Mouse (Mus musculus) kidney, embryonic 15.5 days (tissue): Measurements from ENCODE around the gene Cyb5d1. TPM values are rescaled to one million over a fixed set of nuclear protein-coding genes. Genes with fewer than 3 reads are reported as not detected.
"Not testable (repeated sequence)": the region's sequence is repeated elsewhere in the genome, so short reads cannot be mapped to it uniquely, and the experiment has no call there.

Experiments
- ATAC-seq: fragments of 200-750 bp; cut with Nextera tagmentation; replicated peaks from 2 replicates; pipeline ENCODE4 v1.8.0; 2017; ENCODE audit warnings: moderate TSS enrichment; ENCODE audit not compliant: low FRiP score
- H3K27ac ChIP-seq: fragments of 300-500 bp; sonication (generic); 2 replicates; pipeline ENCODE4 v1.5.1; 2015; ENCODE audit warnings: mild to moderate bottlenecking, inconsistent platforms
- H3K27me3 ChIP-seq: fragments of 300-500 bp; sonication (generic); 2 replicates; pipeline ENCODE4 v1.6.1; 2015; ENCODE audit warnings: inconsistent platforms
- H3K36me3 ChIP-seq: fragments of 300-500 bp; sonication (generic); 2 replicates; pipeline ENCODE4 v1.6.1; 2015; ENCODE audit warnings: inconsistent platforms
- H3K4me1 ChIP-seq: fragments of 300-500 bp; sonication (generic); 2 replicates; pipeline ENCODE4 v1.6.1; 2015; ENCODE audit warnings: inconsistent platforms
- H3K4me2 ChIP-seq: fragments of 300-500 bp; sonication (generic); 2 replicates; pipeline ENCODE4 v1.6.1; 2015; ENCODE audit warnings: moderate library complexity, mild to moderate bottlenecking, inconsistent platforms
- H3K4me3 ChIP-seq: fragments of 300-500 bp; sonication (generic); replicated peaks from 2 replicates; pipeline ENCODE4 v1.5.1; 2015; ENCODE audit warnings: mild to moderate bottlenecking, inconsistent platforms
- H3K9ac ChIP-seq: fragments of 300-500 bp; sonication (generic); 2 replicates; pipeline ENCODE4 v1.6.1; 2015; ENCODE audit warnings: mild to moderate bottlenecking, inconsistent platforms
- H3K9me3 ChIP-seq: fragments of 300-500 bp; sonication (generic); replicated peaks from 2 replicates; pipeline ENCODE4 v1.6.1; 2016; ENCODE audit warnings: inconsistent platforms
- WGBS: fragments of 180-500 bp; shearing (Covaris S2); methylation state at CpG from one replicate; pipeline ENCODE4 v1.1.7; 2015; ENCODE audit warnings: mixed read lengths; 5-methylcytosine and 5-hydroxymethylcytosine counted together
- polyA plus RNA-seq: library from polyadenylated mRNA; unstranded; fragments of >200 nt; fragmentation: Nextera tagmentation; extraction: Ambion mirVana; gene quantifications from 2 replicates; pipeline ENCODE4 v1.2.1, GENCODE M21; 2015

Gene Cyb5d1
- polyA plus RNA-seq, result 30.2 and 30.5 TPM in 2 replicates

DNA sequence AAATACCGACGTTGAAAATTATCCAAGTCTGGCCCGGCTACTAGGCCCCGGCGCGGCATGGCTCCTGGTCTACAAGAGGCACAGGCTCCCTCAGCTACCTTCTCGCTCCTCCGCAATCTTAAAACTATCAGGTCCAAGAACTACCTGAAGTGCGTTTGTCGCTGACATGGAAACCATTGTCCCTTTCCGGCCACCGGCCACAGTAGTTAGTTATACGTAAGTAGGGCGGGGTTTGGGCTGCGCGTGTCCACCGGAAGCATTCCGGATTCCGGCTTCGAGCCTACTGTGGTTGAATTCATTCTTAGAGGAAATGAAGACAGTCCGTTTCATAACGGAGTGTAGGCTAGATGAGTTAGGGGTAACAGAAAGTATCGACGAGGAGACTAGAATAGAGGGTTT lies at the start of gene Cyb5d1, which contains the start of gene Naa38:
Gene Cyb5d1, minus strand, starts transcription at position 397 of the 399 bp plus-strand sequence.
Gene Naa38, plus strand, starts transcription at position 253 of the 399 bp plus-strand sequence.
- Histone ChIP-seq H3K9ac (peak within 1 kb of the TSS; percentile 91), H3K4me3 (peak within 1 kb of the TSS; percentile 78), H3K36me3 (peaks cover 21% of the 10 kb centered on the region), H3K4me2 (peak within 1 kb of the TSS; percentile 84), H3K27ac (peak within 1 kb of the TSS; percentile 99), H3K4me1 (peaks cover 46% of the 10 kb centered on the region)
- H3K27me3 ChIP-seq, H3K9me3 ChIP-seq: not testable (repeated sequence)
- WGBS, result under 1% methylated on average over 24 of the region's 24 CpGs
- ATAC-seq, result peak; percentile 78

DNA sequence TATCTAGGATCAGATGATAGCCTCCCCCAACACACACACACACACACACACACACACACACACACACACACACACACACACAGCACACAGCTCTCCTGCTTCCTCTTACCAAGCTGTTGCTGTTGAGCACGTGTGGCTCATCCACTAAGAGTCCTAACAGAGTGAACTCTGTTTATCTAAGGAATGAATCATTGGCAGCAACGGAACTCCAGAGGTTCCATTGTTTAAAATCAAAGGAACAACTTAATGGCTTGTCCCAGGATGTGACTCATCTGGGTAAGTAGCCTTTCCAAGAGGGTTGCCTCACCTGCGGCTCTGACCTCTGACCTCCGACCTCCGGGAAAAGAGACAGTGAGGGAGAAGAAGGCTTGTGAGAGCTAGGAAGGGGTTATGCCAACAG lies 47.9 kb upstream of the Cyb5d1 start:
- Histone ChIP-seq H3K36me3 (no peaks in the 10 kb centered on the region), H3K9ac (no peak overlapping the region), H3K9me3 (no peaks in the 10 kb centered on the region), H3K27ac (no peak overlapping the region), H3K4me1 (0 out of 2 replicates have a peak, but pooled peaks cover 6% of the 10 kb centered on the region), H3K4me2 (no peak overlapping the region), H3K27me3 (no peaks in the 10 kb centered on the region), H3K4me3 (no peak overlapping the region)
- 21% methylated on average over 5 of the region's 5 CpGs for WGBS
- ATAC-seq, result no peak

DNA sequence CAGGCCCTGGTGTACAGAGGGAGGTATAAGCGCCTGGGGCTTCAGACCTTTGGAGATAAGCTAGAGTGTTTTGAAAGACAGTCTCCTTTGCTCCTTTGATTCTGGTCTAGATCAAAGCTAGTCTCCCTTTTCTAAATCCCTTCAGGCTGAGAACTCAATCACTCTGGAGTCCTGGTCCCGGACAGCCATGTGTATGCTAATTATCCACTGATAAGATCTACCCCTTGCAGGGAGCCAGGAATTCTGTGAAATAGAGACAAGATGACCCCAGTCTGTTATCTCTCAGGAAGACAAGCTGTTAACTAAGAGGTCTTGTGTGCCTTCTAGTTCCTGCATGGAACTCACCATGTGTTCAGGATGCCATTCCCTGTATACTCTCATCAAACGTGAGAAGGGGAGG lies 41.9 kb upstream of the Cyb5d1 start:
- 48% methylated on average over 3 of the region's 3 CpGs for WGBS
- no peak for ATAC-seq
- H3K9ac ChIP-seq, result no peak overlapping the region
- H3K4me3 ChIP-seq, result no peak overlapping the region
- no peaks in the 10 kb centered on the region for H3K36me3 ChIP-seq
- no peak overlapping the region for H3K27ac ChIP-seq
- H3K27me3 ChIP-seq, result no peaks in the 10 kb centered on the region
- H3K4me2 ChIP-seq, result no peak overlapping the region
- peaks cover 4% of the 10 kb centered on the region for H3K4me1 ChIP-seq
- no peaks in the 10 kb centered on the region for H3K9me3 ChIP-seq

DNA sequence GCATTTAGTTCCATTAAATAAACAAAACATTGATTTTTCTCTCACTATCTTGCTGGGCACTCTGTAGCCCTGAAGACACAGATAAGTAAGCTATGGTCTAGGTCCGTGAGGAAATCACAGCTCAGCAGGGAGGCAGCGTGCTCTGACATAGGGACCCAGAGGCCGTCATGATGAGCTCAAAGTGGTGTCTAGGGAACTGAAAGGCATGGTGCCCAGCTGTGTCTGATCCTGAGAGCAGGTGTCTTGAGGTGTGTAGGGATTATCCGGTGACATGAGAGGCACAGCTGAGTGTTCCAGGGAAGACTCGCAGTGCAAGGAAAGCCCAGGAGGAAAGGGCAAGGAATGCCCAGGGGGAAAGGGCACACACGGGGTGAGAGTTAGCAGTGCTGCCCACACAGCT lies 37.8 kb upstream of the Cyb5d1 start:
- H3K9ac ChIP-seq, result no peak overlapping the region
- no peak for ATAC-seq
- H3K4me2 ChIP-seq, result no peak overlapping the region
- H3K27ac ChIP-seq, result no peak overlapping the region
- no peak overlapping the region for H3K4me3 ChIP-seq
- 72% methylated on average over 6 of the region's 6 CpGs for WGBS
- no peaks in the 10 kb centered on the region for H3K36me3 ChIP-seq
- H3K4me1 ChIP-seq, result peaks cover 22% of the 10 kb centered on the region
- no peaks in the 10 kb centered on the region for H3K9me3 ChIP-seq
- no peaks in the 10 kb centered on the region for H3K27me3 ChIP-seq

DNA sequence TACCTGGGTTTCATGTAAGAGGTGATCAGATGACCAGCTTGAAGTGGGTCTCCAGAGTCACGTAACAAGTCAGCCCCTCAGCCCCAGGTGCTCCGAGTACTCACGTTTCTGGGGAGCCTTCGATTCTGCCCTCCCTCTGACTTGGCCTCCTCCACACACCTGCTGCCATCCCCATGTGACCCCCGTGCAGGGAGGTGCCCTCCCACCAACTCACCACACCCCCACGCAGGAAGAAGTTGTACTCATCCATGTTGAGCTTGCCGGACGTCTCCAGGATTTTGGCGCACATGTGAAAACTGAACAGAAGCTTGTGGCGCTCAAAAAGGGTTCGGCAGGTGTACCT lies 37.2 kb upstream of the Cyb5d1 start:
- no peaks in the 10 kb centered on the region for H3K9me3 ChIP-seq
- H3K27me3 ChIP-seq, result no peaks in the 10 kb centered on the region
- H3K27ac ChIP-seq, result no peak overlapping the region
- no peak overlapping the region for H3K4me3 ChIP-seq
- WGBS, result 58% methylated on average over 11 of the region's 11 CpGs
- ATAC-seq, result no peak
- no peaks in the 10 kb centered on the region for H3K36me3 ChIP-seq
- no peak overlapping the region for H3K4me2 ChIP-seq
- H3K9ac ChIP-seq, result no peak overlapping the region
- peaks cover 22% of the 10 kb centered on the region for H3K4me1 ChIP-seq

DNA sequence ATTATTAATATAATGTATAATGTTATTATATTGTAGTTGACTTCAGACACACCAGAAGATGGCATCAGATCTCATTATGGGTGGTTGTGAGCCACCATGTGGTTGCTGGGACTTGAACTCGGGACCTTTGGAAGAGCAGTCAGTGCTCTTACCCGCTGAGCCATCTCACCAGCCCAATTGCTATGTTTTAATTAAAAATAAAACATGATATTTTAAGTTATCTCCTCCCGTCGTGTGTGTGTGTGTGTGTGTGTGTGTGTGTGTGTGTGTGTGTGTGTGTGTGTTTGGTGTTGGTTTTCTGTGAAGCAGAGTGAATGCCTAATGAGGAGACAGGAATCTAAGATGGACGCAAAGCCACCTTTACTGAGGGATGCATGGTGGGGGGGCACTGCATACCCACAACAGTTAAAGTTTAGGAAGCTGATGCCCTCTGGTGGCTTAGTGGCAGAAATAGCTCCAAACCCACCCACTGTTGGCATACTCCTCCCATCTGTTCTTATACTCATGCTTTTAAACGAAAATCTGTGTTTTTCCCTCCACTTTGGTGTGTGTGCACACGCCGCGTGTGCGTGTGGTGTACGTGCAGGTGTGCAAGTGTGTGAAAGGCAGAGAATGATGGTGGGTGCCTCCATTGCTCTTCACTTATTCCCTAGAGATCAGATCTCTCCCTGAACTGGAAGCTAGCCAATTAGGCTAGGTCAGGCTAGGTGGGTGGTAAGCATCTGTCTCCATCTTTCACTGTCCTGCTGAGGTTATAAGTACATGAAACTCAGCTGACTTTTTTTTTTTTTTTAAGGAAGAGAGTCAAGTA lies 36.6 kb upstream of the Cyb5d1 start:
- peak; percentile 81 for ATAC-seq
- peak overlapping the region; percentile 32; the same call in 1 of the 2 replicates for H3K4me2 ChIP-seq
- no peaks in the 10 kb centered on the region for H3K36me3 ChIP-seq
- 28% methylated on average over 11 of the region's 11 CpGs for WGBS
- no peaks in the 10 kb centered on the region for H3K27me3 ChIP-seq
- no peak overlapping the region for H3K9ac ChIP-seq
- H3K4me1 ChIP-seq, result peaks cover 22% of the 10 kb centered on the region
- no peaks in the 10 kb centered on the region for H3K9me3 ChIP-seq
- no peak overlapping the region for H3K27ac ChIP-seq
- no peak overlapping the region for H3K4me3 ChIP-seq

DNA sequence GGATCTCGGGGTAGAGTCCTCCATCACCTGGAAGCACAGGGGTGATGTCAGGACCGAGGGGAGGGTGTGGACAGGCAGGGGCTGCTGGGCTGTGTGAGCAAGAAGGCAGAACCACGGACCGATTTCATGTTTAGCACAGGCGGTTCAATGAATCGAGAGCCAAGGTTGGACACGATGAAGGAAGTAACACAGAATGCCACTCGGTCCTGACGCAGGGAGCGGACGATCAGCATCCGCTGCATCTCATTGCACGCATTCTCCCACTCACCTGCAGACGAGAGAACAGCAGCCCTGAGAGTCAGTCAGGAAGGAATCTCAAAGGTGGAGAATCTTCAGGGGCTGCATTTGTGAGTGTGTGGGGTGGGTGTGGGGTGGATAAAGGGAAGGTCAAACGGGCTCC lies 35.2 kb upstream of the Cyb5d1 start:
- no peak overlapping the region for H3K9ac ChIP-seq
- no peak overlapping the region for H3K4me2 ChIP-seq
- no peak overlapping the region for H3K27ac ChIP-seq
- H3K36me3 ChIP-seq, result no peaks in the 10 kb centered on the region
- no peak for ATAC-seq
- H3K4me1 ChIP-seq, result peaks cover 22% of the 10 kb centered on the region
- no peaks in the 10 kb centered on the region for H3K27me3 ChIP-seq
- H3K9me3 ChIP-seq, result no peaks in the 10 kb centered on the region
- WGBS, result 86% methylated on average over 15 of the region's 15 CpGs
- no peak overlapping the region for H3K4me3 ChIP-seq

DNA sequence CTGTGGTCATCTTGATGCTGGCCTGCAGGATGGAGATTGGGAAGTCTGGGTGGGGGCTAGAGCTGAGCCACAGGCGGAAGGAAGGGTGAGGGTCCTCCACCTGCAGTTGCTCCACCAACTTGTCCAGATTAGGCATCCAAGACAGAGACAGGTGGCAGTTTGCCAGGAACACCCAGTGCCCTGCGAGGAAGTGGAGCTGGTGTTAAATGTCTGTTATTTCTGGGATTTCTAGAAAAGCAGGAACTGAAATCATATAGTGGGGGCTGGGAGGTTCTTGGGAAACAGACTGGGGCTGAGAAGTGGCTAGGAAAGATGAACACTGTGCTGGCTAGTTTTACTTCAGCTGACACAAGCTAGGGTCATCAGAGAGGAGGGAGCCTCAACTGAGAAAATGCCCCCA lies 33.9 kb upstream of the Cyb5d1 start:
- Histone ChIP-seq H3K27ac (0 out of 2 replicates have a peak overlapping the region, but pooled peaks have one; percentile 27), H3K27me3 (no peaks in the 10 kb centered on the region), H3K4me3 (no peak overlapping the region), H3K4me1 (peaks cover 22% of the 10 kb centered on the region), H3K9me3 (no peaks in the 10 kb centered on the region), H3K36me3 (no peaks in the 10 kb centered on the region), H3K4me2 (no peak overlapping the region), H3K9ac (no peak overlapping the region)
- no peak for ATAC-seq
- WGBS, result 29% methylated on average over 2 of the region's 2 CpGs

DNA sequence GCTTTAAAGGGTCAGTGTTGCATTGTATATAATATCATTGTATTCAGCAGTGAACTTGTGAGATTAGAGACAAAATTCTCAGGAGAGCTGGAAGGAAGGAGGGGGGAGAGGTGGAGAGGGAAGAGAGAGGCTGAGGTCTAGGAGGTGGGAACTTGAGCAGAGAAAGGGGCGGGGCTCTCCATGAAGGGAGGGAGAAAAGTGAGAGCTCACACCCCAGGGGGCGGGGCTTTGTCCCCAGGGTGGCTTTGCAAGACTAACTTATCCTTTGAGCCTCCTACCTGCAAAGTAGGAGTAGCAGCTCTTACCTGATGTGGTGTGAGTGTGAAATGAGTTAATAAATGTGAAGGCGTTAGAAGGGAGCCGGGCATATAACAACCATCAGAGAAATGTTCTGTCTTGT lies 33.3 kb upstream of the Cyb5d1 start:
- WGBS, result 18% methylated on average over 4 of the region's 4 CpGs
- H3K27ac ChIP-seq, result 0 out of 2 replicates have a peak overlapping the region, but pooled peaks have one; percentile 27

DNA sequence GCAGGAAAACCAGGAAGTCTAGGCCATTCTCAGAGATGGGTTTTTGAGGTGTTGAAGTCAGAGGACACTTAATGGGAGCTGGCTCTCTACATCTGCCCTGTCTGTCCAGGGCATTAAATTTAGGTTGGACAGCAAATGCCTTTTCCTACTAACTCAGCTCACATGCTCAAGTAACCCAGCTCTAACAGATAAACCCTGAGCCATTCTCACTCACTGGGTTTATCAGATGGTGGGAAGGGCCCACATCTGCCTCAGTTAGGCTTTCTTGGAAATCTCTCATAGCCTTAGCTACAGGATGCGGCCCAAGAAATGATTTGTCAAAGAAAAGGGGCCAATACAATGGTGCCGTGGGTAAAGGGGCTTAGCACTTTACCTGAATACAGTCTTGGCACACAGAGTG lies 30.8 kb upstream of the Cyb5d1 start:
- H3K27me3 ChIP-seq, result peaks cover 22% of the 10 kb centered on the region
- H3K27ac ChIP-seq, result no peak overlapping the region
- H3K4me2 ChIP-seq, result no peak overlapping the region
- H3K4me3 ChIP-seq, result no peak overlapping the region
- no peak for ATAC-seq
- H3K9me3 ChIP-seq, result no peaks in the 10 kb centered on the region
- peaks cover 19% of the 10 kb centered on the region for H3K4me1 ChIP-seq
- H3K9ac ChIP-seq, result no peak overlapping the region
- WGBS, result 87% methylated on average over 2 of the region's 2 CpGs
- no peaks in the 10 kb centered on the region for H3K36me3 ChIP-seq

More for the DNA sequence above, 33.3 kb upstream of the Cyb5d1 start:
- no peak overlapping the region for H3K4me2 ChIP-seq
- H3K27me3 ChIP-seq, result no peaks in the 10 kb centered on the region; the same call in 1 of the 2 replicates
- no peak for ATAC-seq
- no peak overlapping the region for H3K4me3 ChIP-seq
- peaks cover 22% of the 10 kb centered on the region for H3K4me1 ChIP-seq
- H3K9ac ChIP-seq, result no peak overlapping the region
- H3K36me3 ChIP-seq, result no peaks in the 10 kb centered on the region
- H3K9me3 ChIP-seq, result no peaks in the 10 kb centered on the region

DNA sequence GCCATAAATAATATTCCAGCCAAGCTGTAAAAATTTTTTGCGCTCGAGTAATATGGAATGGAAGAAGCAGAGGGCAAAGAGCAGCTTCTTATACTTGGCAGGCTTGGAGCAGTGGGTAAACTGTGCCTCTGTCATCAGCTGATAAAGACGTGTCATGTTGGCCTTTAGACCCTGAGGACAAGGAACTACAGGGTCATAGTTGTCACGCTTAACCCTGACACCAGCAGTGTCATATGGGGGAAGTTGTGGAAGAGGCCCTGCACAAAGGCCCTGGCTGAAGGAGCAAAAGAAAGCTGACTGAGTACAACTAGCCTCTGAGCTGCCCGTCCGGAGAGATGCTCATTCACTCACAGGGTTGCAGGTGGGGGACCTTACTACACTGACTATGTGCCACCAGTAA lies 28.5 kb upstream of the Cyb5d1 start:
- H3K4me2 ChIP-seq, result no peak overlapping the region
- peaks cover 31% of the 10 kb centered on the region for H3K27me3 ChIP-seq
- WGBS, result 69% methylated on average over 6 of the region's 6 CpGs
- H3K4me3 ChIP-seq, result no peak overlapping the region
- H3K27ac ChIP-seq, result no peak overlapping the region
- no peak for ATAC-seq
- H3K36me3 ChIP-seq, result no peaks in the 10 kb centered on the region
- H3K9me3 ChIP-seq, result no peaks in the 10 kb centered on the region
- H3K4me1 ChIP-seq, result peaks cover 35% of the 10 kb centered on the region
- no peak overlapping the region for H3K9ac ChIP-seq

DNA sequence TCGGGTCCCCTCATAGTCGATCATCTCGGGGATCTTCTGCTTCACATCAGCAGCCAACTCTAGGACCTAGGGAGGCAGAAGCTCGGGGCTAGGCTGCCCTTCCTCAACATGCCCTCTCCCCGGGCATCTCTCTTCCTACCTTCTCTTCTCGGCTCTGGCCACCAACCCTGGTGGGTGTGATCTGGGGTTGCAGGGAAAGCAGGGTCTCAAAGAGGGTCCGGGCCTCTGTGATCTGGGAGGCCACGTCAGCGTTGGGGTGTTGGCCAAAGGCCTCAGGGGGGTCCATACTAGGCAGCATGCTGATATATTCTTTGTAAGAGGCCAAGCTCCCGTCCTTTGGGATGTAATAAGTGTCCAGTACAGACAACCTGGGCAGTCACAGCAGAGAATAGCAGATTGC lies 27.4 kb upstream of the Cyb5d1 start:
- no peak overlapping the region for H3K4me2 ChIP-seq
- peaks cover 31% of the 10 kb centered on the region for H3K27me3 ChIP-seq
- 85% methylated on average over 10 of the region's 10 CpGs for WGBS
- H3K4me3 ChIP-seq, result no peak overlapping the region
- H3K27ac ChIP-seq, result no peak overlapping the region
- no peak for ATAC-seq
- H3K4me1 ChIP-seq, result peaks cover 37% of the 10 kb centered on the region
- H3K9ac ChIP-seq, result no peak overlapping the region
- no peaks in the 10 kb centered on the region for H3K36me3 ChIP-seq
- H3K9me3 ChIP-seq, result no peaks in the 10 kb centered on the region
